Mouse (Mus musculus): ENCODE data around the gene Parva. TPM values are rescaled to one million over a fixed set of nuclear protein-coding genes. Genes with fewer than 3 reads are reported as not detected.
A peak's percentile ranks its signal among the peaks of the same experiment; 100 is the strongest.

Gene Parva
- polyA plus RNA-seq, 1 experiment from 2014 or later: 8.6 TPM

DNA sequence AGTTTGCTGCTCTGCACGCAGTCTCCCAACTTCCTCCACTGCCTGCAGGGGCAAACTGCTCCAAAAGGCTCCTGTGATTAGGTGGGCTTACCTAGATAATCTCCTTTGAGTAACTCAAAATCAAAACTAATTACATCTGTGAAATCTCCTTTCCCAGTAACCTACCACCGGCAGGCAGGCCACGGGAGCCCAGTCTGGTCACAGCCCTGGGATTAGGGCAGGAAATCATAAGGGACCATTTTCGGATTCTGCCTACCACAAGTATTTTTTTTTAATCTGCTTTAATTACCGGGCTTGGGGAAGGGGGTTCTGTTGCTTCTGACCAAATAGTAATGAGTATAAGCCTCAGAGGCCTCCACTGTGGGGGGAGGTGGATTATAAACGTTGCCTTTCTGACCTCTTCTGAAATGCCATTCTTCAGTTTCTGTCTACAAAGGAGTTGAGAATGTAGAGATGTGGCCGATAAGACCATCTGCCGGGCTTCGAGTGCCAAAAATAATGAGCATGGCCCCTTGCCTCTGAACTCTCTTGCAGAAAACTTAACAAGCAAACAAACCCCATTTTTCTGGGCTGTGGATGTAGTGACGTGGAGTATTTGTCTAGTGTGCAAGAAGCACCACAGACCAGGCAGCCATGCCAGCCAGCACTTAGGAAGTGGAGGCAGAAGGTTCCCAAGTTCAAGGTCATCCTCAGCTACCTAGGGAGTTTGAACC is 83.2 kb downstream of the Parva start:
- ATAC-seq: no peak
- H3K36me3 ChIP-seq (replicated peaks; ENCODE audit: insufficient read depth, low read length): no peaks in the 10 kb centered on the region
- H3K27ac ChIP-seq (ENCODE audit: low read depth): no peak overlapping the region
- no peaks in the 10 kb centered on the region for H3K27me3 ChIP-seq (ENCODE audit: insufficient read depth, low read length)
- no peak for TF ChIP-seq CTCF (IDR thresholded peaks at IDR 0.05; ENCODE audit: low read depth)
- TF ChIP-seq EP300 (IDR thresholded peaks at IDR 0.05; ENCODE audit: low read depth): no peak
- H3K9me3 ChIP-seq (ENCODE audit: low read length): no peaks in the 10 kb centered on the region
- WGBS (ENCODE audit: insufficient replicate concordance): 62% methylated on average over 10 of the region's 10 CpGs
- no peak overlapping the region for H3K4me3 ChIP-seq (ENCODE audit: low read depth, low read length)
- DNase-seq: no peak
- no peak overlapping the region for H3K4me2 ChIP-seq (ENCODE audit: low read depth, low read length)
- peaks cover 5% of the 10 kb centered on the region; the same call in 1 of the 2 replicates for H3K4me1 ChIP-seq (ENCODE audit: insufficient read depth)
- H3K9ac ChIP-seq (replicated peaks): no peak overlapping the region

DNA sequence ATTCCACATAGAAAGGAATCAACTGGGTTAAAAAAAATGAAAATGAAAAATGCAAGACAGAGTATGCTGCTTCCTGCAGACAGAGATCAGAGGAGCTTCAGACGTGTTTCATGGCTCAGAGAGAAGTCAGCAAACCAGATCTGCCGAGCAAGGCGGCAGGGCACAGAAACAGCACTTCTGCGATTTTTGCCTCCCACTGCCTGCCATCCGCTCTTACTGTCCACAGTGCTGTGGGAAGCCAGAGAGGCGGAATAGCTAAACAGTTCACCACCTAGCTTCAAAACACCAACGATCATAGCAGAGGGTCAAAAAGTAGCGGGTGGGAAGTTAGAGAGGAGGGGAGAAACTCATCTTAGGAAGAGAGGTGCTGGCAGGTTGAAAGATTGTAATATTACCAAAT is 84.0 kb downstream of the Parva start:
- Histone ChIP-seq H3K9me3 (ENCODE audit: low read length) (no peaks in the 10 kb centered on the region), H3K36me3 (replicated peaks; ENCODE audit: insufficient read depth, low read length) (no peaks in the 10 kb centered on the region), H3K9ac (replicated peaks) (no peak overlapping the region), H3K4me2 (ENCODE audit: low read depth, low read length) (no peak overlapping the region), H3K4me1 (ENCODE audit: insufficient read depth) (peaks cover 4% of the 10 kb centered on the region; the same call in 1 of the 2 replicates), H3K27me3 (ENCODE audit: insufficient read depth, low read length) (no peaks in the 10 kb centered on the region), H3K4me3 (ENCODE audit: low read depth, low read length) (no peak overlapping the region), H3K27ac (ENCODE audit: low read depth) (no peak overlapping the region)
- WGBS (ENCODE audit: insufficient replicate concordance): 71% methylated on average over 8 of the region's 8 CpGs
- DNase-seq (no peak), ATAC-seq (no peak)
- no peak for TF ChIP-seq CTCF (IDR thresholded peaks at IDR 0.05; ENCODE audit: low read depth)
- TF ChIP-seq EP300 (IDR thresholded peaks at IDR 0.05; ENCODE audit: low read depth): no peak

DNA sequence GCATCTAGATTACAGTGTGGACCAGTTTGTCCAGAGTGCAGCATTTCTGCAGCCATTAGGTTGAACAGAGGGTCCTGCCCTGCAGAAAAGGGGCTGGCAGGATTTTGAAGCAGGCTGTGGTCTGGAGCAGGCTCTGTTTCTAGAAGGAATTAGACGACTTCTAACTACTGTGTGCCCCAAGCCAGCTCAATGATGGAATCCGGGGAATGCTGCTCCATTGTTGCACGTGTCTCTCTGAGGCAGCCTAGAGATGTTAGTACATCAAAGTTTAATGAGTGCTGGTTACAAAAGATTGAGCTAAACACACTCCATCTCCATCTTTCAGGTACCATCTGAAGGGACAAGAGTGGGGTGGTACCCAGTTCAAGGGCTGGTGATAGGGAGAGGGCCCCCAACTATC is 85.0 kb downstream of the Parva start:
- Histone ChIP-seq H3K9ac (replicated peaks) (no peak overlapping the region), H3K4me3 (ENCODE audit: low read depth, low read length) (no peak overlapping the region), H3K36me3 (replicated peaks; ENCODE audit: insufficient read depth, low read length) (no peaks in the 10 kb centered on the region), H3K27me3 (ENCODE audit: insufficient read depth, low read length) (no peaks in the 10 kb centered on the region), H3K27ac (ENCODE audit: low read depth) (no peak overlapping the region), H3K4me1 (ENCODE audit: insufficient read depth) (peaks cover 3% of the 10 kb centered on the region; the same call in 1 of the 2 replicates), H3K4me2 (ENCODE audit: low read depth, low read length) (no peak overlapping the region), H3K9me3 (ENCODE audit: low read length) (no peaks in the 10 kb centered on the region)
- DNase-seq (no peak), ATAC-seq (no peak)
- 51% methylated on average over 3 of the region's 3 CpGs for WGBS (ENCODE audit: insufficient replicate concordance)
- TF ChIP-seq CTCF (IDR thresholded peaks at IDR 0.05; ENCODE audit: low read depth): no peak
- TF ChIP-seq EP300 (IDR thresholded peaks at IDR 0.05; ENCODE audit: low read depth): no peak

DNA sequence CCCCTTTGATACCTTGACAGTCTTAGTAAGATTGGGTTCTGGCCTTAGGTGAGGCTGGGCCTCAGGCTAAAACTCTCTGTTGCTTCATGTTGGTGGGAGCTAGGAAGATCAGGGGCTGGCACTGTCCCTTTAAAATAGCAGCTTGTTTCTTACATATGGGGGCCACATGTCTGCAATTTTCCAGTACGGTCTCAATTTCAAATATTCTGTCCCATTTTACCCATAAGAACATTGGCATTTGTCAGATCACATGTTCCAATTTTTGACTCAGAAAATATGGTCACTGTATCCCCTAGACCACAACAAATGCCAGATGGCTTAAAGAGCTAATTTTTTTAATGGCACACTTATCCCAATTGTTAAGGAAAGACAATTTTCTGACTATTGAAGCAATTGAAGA is 85.6 kb downstream of the Parva start:
- 84% methylated on average over 1 of the region's 1 CpGs for WGBS (ENCODE audit: insufficient replicate concordance)
- H3K4me1 ChIP-seq (ENCODE audit: insufficient read depth): peaks cover 3% of the 10 kb centered on the region; the same call in 1 of the 2 replicates
- no peak for ATAC-seq
- no peak overlapping the region for H3K27ac ChIP-seq (ENCODE audit: low read depth)
- H3K9ac ChIP-seq (replicated peaks): no peak overlapping the region
- no peak overlapping the region for H3K4me2 ChIP-seq (ENCODE audit: low read depth, low read length)
- no peak for DNase-seq
- TF ChIP-seq CTCF (IDR thresholded peaks at IDR 0.05; ENCODE audit: low read depth) (no peak), EP300 (IDR thresholded peaks at IDR 0.05; ENCODE audit: low read depth) (no peak)
- no peaks in the 10 kb centered on the region for H3K36me3 ChIP-seq (replicated peaks; ENCODE audit: insufficient read depth, low read length)
- no peaks in the 10 kb centered on the region for H3K27me3 ChIP-seq (ENCODE audit: insufficient read depth, low read length)
- H3K4me3 ChIP-seq (ENCODE audit: low read depth, low read length): no peak overlapping the region
- no peaks in the 10 kb centered on the region for H3K9me3 ChIP-seq (ENCODE audit: low read length)

DNA sequence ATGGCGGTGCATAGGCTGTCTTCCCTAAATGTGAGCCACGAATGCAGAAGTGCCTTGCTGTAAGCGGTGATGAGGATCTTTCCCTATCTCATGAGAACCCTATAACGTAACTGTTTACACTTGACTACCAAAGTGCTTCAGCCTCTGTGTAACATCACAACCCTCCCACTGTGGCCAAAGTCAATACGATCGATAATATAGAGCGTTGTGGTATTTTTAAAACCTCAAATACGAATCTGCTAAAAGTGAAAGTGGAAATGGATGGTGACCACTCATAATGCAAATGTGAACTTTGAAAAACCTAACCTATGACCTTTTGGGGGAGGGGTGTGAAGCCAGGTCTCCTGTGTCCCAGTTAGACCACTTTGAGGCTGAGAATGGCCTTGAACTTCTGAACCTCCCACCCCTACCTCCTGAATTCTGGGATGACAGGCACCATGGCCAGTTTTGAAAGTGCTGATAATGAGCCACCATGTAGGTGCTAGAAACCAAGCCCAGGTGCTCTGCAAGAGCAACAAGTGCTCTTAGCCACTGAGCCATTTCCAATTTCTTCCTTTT is 87.4 kb downstream of the Parva start:
- H3K27me3 ChIP-seq (ENCODE audit: insufficient read depth, low read length): no peaks in the 10 kb centered on the region
- no peaks in the 10 kb centered on the region for H3K9me3 ChIP-seq (ENCODE audit: low read length)
- peak; percentile 91 for ATAC-seq
- 0 out of 2 replicates have a peak overlapping the region, but pooled peaks have one; percentile 1 for H3K4me3 ChIP-seq (ENCODE audit: low read depth, low read length)
- peaks cover 3% of the 10 kb centered on the region; the same call in 1 of the 2 replicates for H3K4me1 ChIP-seq (ENCODE audit: insufficient read depth)
- WGBS (ENCODE audit: insufficient replicate concordance): 41% methylated on average over 8 of the region's 8 CpGs
- no peaks in the 10 kb centered on the region for H3K36me3 ChIP-seq (replicated peaks; ENCODE audit: insufficient read depth, low read length)
- H3K9ac ChIP-seq (replicated peaks): no peak overlapping the region
- peak overlapping the region; percentile 51 for H3K27ac ChIP-seq (ENCODE audit: low read depth)
- DNase-seq: peak; percentile 18
- TF ChIP-seq EP300 (IDR thresholded peaks at IDR 0.05; ENCODE audit: low read depth) (peak; percentile 67; the same call in 1 of the 2 replicates), CTCF (IDR thresholded peaks at IDR 0.05; ENCODE audit: low read depth) (no peak)
- H3K4me2 ChIP-seq (ENCODE audit: low read depth, low read length): peak overlapping the region; percentile 49

DNA sequence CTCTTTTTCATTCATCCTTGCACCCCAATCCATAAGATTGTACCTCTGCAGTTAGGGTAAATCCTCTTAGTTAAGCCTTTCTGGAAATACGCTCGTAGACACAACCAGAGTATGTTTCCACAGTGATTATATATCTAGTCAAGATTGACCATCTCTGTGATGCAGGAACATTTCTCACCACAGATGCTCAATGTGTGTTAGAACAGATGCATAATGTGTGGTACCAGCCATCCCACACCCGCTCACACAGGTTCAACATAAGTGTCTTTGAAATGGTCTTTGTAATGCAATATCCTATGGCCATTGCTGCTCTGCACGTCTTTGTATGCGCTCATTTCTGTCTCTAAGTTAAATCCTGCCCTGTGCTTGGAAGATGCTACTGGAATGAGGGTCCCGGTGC is 98.2 kb downstream of the Parva start:
- Histone ChIP-seq H3K27me3 (ENCODE audit: insufficient read depth, low read length) (no peaks in the 10 kb centered on the region), H3K4me2 (ENCODE audit: low read depth, low read length) (no peak overlapping the region), H3K9ac (replicated peaks) (no peak overlapping the region), H3K36me3 (replicated peaks; ENCODE audit: insufficient read depth, low read length) (no peaks in the 10 kb centered on the region), H3K27ac (ENCODE audit: low read depth) (no peak overlapping the region), H3K4me1 (ENCODE audit: insufficient read depth) (no peaks in the 10 kb centered on the region; the same call in none of the 2 replicates), H3K9me3 (ENCODE audit: low read length) (no peaks in the 10 kb centered on the region), H3K4me3 (ENCODE audit: low read depth, low read length) (no peak overlapping the region)
- 80% methylated on average over 6 of the region's 6 CpGs for WGBS (ENCODE audit: insufficient replicate concordance)
- no peak for ATAC-seq
- DNase-seq: no peak
- no peak for TF ChIP-seq CTCF (IDR thresholded peaks at IDR 0.05; ENCODE audit: low read depth)
- no peak for TF ChIP-seq EP300 (IDR thresholded peaks at IDR 0.05; ENCODE audit: low read depth)
